Mouse (Mus musculus) lung, postnatal 0 days (tissue): Measurements from ENCODE around the gene Adck1. TPM values are rescaled to one million over a fixed set of nuclear protein-coding genes. Genes with fewer than 3 reads are reported as not detected.

Experiments
- ATAC-seq: fragments of 200-750 bp; cut with Nextera tagmentation; 2 replicates; pipeline ENCODE4 v1.8.0; 2017; ENCODE audit warnings: moderate library complexity
- DNase-seq: peaks from one replicate; pipeline ENCODE4 v3.0.0-alpha.2; 2016; ENCODE audit warnings: low spot score
- H3K27ac ChIP-seq: fragments of 300-500 bp; sonication (generic); 2 replicates; pipeline ENCODE4 v1.5.1; 2014; ENCODE audit warnings: antibody characterized with exemption, mild to moderate bottlenecking, low read length, mixed read lengths
- H3K27me3 ChIP-seq: fragments of 300-500 bp; sonication (generic); replicated peaks from 2 replicates; pipeline ENCODE4 v1.6.1; 2014; ENCODE audit warnings: low read length, mixed read lengths; ENCODE audit not compliant: insufficient read depth
- H3K36me3 ChIP-seq: fragments of 300-500 bp; sonication (generic); 2 replicates; pipeline ENCODE4 v1.6.1; 2014; ENCODE audit warnings: low read length, mixed read lengths; ENCODE audit not compliant: insufficient read depth
- H3K4me1 ChIP-seq: fragments of 300-500 bp; sonication (generic); 2 replicates; pipeline ENCODE4 v1.6.1; 2014; ENCODE audit warnings: antibody characterized with exemption, low read depth, low read length, mixed read lengths; ENCODE audit not compliant: insufficient read depth
- H3K4me2 ChIP-seq: fragments of 300-500 bp; sonication (generic); replicated peaks from 2 replicates; pipeline ENCODE4 v1.6.1; 2014; ENCODE audit warnings: low read depth, mild to moderate bottlenecking, low read length, moderate library complexity, mixed read lengths
- H3K4me3 ChIP-seq: fragments of 300-500 bp; sonication (generic); 2 replicates; pipeline ENCODE4 v1.5.1; 2014; ENCODE audit warnings: low read depth, low read length
- H3K9ac ChIP-seq: fragments of 300-500 bp; sonication (generic); replicated peaks from 2 replicates; pipeline ENCODE4 v1.6.1; 2014; ENCODE audit warnings: low read depth, mild to moderate bottlenecking
- H3K9me3 ChIP-seq: fragments of 300-500 bp; sonication (generic); 2 replicates; pipeline ENCODE4 v1.6.1; 2016; ENCODE audit warnings: low read length, mixed read lengths
- CTCF ChIP-seq: IDR thresholded peaks from 2 replicates; pipeline ENCODE4 v1.5.1; 2016; ENCODE audit warnings: antibody characterized with exemption, mild to moderate bottlenecking
- EP300 ChIP-seq: IDR thresholded peaks from 2 replicates; pipeline ENCODE4 v1.6.1; 2016; ENCODE audit warnings: antibody characterized with exemption, mild to moderate bottlenecking, control low read depth
- WGBS: fragments of 180-500 bp; shearing (Covaris S2); extraction: QIAGEN DNeasy Blood & Tissue Kit; methylation state at CpG from one replicate; pipeline ENCODE4 v1.1.7; 2014; 5-methylcytosine and 5-hydroxymethylcytosine counted together
- polyA plus RNA-seq: library from polyadenylated mRNA; unstranded; fragments of >200 nt; fragmentation: Nextera tagmentation; extraction: Ambion mirVana; gene quantifications from 2 replicates; pipeline ENCODE4 v1.2.1, GENCODE M21; 2015

Adck1 gene
- polyA plus RNA-seq, 1 experiment from 2014 or later, result 12.9 TPM

DNA sequence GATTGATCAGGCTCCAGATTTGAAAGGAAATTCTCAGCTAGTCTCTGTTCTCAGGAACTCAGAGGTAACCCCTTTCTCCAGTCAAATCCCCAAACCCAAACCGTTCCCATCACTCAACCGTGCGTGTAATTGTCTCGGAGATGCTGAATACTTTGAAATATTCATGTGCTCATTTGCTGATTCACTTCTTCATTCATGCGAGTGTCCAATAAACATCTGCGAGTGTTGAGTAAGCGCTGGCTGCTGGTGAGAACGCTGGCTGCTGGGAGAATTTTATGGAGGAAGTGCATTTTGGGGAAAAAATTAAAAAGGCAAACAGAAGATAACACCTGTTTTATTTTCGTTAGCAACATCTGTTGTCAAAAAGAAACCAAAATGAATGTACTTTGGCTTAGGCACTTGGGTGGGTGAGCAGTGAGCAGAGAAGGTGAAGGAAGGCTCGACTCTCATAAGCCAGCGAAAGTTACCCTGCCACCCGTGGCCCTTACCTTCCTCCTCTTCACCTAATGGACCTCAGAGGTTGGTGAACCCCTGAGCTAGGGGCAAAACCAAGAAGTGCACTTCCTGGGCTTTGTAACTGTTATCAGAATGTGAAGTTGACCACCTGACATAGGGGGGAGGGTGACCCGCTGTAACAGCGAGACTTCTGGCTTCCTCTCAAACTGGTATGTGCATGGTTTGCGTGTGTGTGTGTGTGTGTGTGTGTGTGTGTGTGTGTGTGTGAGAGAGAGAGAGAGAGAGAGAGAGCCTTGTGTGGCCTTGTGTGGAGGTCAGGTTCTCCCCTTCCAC lies 76.8 kb downstream of the Adck1 start:
- WGBS, result 68% methylated on average over 15 of the region's 15 CpGs
- Histone ChIP-seq H3K4me2 (no peak overlapping the region), H3K4me3 (no peak overlapping the region), H3K9ac (no peak overlapping the region), H3K9me3 (no peaks in the 10 kb centered on the region), H3K27me3 (no peaks in the 10 kb centered on the region), H3K27ac (no peak overlapping the region), H3K36me3 (no peaks in the 10 kb centered on the region), H3K4me1 (no peaks in the 10 kb centered on the region)
- TF ChIP-seq EP300 (no peak), CTCF (no peak)
- DNase-seq (no peak), ATAC-seq (no peak)

DNA sequence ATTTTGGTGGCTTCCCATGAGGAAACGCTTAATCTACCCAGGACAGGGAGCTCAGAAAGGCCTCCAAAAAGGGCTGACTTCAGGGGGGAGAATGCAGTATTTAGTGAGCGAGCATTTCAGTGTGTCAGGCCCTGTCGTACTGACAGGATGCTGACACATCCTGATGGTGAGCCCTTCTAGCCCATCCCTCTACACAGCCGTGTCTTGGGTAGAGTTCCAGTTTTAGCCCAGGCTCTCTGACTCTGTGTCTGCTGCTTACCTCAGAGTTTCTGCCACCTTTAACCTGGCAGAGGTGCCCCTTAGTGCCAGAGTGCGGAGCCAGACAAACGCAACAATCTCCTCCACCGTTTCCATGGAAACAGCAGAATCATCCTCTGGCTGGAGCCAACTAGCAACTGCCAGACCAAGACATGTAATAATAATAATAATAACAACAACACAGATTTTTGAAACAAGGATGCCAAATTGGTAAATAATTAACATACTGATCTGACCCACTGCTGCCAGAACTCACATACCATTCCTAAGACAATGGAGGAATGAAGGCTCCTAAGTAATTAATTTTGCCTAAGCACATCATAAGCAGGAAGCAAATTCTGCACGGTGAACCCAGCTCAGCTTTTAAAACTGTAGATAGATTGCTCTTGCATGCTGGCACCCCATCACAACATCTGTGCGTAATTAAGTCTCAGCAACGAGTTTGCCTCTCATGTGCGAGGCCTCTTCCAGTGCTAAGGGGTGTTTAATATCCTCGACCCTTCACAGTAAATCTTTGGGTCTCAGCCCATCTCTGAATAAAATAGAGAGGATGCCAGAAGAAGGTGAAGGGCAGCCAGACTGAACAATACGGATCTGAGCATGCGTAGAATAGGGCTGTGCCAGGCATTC lies 81.8 kb downstream of the Adck1 start:
- H3K27ac ChIP-seq, result no peak overlapping the region
- H3K4me3 ChIP-seq, result no peak overlapping the region
- H3K36me3 ChIP-seq, result no peaks in the 10 kb centered on the region
- H3K9me3 ChIP-seq, result no peaks in the 10 kb centered on the region
- no peaks in the 10 kb centered on the region for H3K27me3 ChIP-seq
- H3K9ac ChIP-seq, result no peak overlapping the region
- 75% methylated on average over 14 of the region's 14 CpGs for WGBS
- H3K4me1 ChIP-seq, result no peaks in the 10 kb centered on the region
- TF ChIP-seq CTCF (no peak), EP300 (no peak)
- ATAC-seq (no peak), DNase-seq (no peak)
- H3K4me2 ChIP-seq, result no peak overlapping the region

DNA sequence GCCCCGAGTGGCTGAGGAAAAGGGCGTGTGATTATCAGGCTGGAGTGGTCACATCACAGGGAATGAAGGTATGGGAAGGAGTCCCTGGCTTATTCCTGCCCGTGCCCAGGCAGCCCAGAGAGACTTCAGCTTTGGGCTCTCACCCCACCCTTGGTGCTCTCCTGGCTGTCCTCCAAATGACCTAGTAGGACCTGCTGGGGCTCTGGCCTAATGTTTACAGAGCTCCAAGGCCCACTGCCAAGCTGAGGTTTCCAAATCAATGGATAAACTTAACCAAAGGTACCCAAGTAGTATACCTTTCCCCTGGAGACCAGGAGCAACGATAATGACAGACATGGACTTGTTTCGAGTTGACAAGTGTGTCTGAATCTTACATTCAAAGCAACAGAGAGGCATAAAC lies 83.7 kb downstream of the Adck1 start:
- Histone ChIP-seq H3K9ac (no peak overlapping the region), H3K4me2 (no peak overlapping the region), H3K4me3 (no peak overlapping the region), H3K27me3 (no peaks in the 10 kb centered on the region), H3K27ac (no peak overlapping the region), H3K36me3 (no peaks in the 10 kb centered on the region), H3K4me1 (no peaks in the 10 kb centered on the region), H3K9me3 (no peaks in the 10 kb centered on the region)
- DNase-seq, result peak; percentile 39
- WGBS, result 65% methylated on average over 5 of the region's 5 CpGs
- TF ChIP-seq EP300 (no peak), CTCF (no peak)
- ATAC-seq, result peak; percentile 43

DNA sequence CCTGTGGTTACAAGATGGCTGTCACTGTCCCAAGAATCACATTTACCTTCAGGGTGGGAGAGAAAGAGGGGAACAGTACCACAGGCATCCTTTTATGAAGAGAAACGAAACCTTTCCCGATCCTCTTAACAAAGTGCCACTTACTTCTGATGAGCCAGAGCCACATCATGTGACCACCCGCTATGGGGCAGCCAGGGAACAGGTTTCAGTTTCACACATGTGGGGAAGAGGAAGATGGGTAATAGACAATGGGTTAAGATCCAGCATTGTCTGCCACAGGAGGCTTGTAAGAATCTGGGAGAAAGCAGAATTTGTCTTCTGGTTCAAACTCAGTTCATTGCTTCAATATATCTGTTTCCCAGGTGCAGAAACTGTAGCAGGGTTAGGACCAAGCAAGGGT lies 85.1 kb downstream of the Adck1 start:
- Histone ChIP-seq H3K36me3 (no peaks in the 10 kb centered on the region), H3K9ac (no peak overlapping the region), H3K27me3 (no peaks in the 10 kb centered on the region), H3K4me3 (no peak overlapping the region), H3K4me2 (no peak overlapping the region), H3K4me1 (no peaks in the 10 kb centered on the region), H3K27ac (no peak overlapping the region), H3K9me3 (no peaks in the 10 kb centered on the region)
- 83% methylated on average over 3 of the region's 3 CpGs for WGBS
- DNase-seq (no peak), ATAC-seq (no peak)
- TF ChIP-seq EP300 (no peak), CTCF (no peak)

DNA sequence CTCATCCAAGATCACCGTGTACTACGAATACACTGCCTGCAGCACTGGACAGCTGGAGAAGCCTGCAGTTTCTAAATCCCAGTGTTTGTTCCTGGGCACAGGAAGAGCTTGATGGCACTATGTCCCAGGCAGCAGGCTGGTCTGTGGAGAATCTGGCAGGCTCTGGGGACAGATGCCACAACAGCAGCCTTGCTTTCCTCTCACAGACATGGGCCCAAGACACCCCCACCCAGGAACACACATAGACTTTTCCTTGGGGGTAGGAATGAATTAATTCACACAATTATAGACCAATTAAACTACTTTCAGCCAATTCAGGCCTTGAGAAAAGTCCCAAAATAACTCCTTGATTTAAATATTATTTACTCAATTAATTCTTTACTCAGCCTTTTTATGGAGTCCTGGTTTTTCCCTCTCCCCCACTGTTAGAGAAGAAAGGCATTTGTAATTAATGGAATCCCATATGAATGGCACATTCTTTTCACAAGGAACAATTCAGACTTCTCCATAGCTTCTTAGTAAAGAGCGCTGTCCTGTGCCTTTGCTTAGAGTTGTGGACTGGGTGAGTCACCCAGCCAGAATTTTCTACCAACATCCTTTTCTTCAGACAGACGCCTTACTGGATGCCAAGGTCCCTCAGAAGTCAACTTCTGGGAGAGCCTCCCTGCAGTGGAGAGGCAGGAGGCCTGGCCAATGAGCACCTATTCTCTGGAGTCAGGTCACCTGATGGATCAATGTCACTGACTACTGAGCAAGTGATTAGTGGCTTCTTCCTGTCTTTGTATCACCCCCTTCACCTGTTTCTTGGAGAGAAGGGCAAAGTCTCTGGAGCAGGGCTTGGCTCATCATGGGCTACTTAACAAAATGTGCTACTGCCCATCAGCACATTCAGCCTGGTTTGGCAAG lies 90.6 kb downstream of the Adck1 start:
- DNase-seq (no peak), ATAC-seq (no peak)
- Histone ChIP-seq H3K9me3 (no peaks in the 10 kb centered on the region), H3K36me3 (no peaks in the 10 kb centered on the region), H3K4me2 (no peak overlapping the region), H3K4me3 (no peak overlapping the region), H3K9ac (no peak overlapping the region), H3K27me3 (no peaks in the 10 kb centered on the region), H3K27ac (no peak overlapping the region), H3K4me1 (no peaks in the 10 kb centered on the region)
- no peak for TF ChIP-seq EP300
- 85% methylated on average over 4 of the region's 4 CpGs for WGBS
